Mouse (Mus musculus) heart, postnatal 0 days (tissue): Measurements from ENCODE around the gene Dna2.

Experiments
- CTCF ChIP-seq: IDR thresholded peaks from 2 replicates; pipeline ENCODE4 v1.5.1; 2016; ENCODE audit warnings: antibody characterized with exemption, control low read depth, low read depth
- EP300 ChIP-seq: IDR thresholded peaks from 2 replicates; pipeline ENCODE4 v1.6.1; 2016; ENCODE audit warnings: antibody characterized with exemption, low read depth

- TF ChIP-seq CTCF (no peak), EP300 (no peak)
These were observed 17.1 kb downstream of the Dna2 start for GRCm38 (mm10) chr10:62963956-62964355.
